Mouse (Mus musculus) MEL (cell line): Measurements from ENCODE around the gene Fhit. TPM values are rescaled to one million over a fixed set of nuclear protein-coding genes. Genes with fewer than 3 reads are reported as not detected.

Experiments
- DNase-seq: peaks from one replicate; pipeline ENCODE4 v3.0.0; 2011; ENCODE audit warnings: low read depth, low spot score
- H3K27ac ChIP-seq: 2 replicates; pipeline ENCODE4 v1.5.1; 2012; ENCODE audit warnings: low read depth, mild to moderate bottlenecking, control low read depth, low read length, moderate library complexity; ENCODE audit not compliant: control insufficient read depth
- H3K27me3 ChIP-seq, 2 experiments: fragments of 150-350 bp in 1 of 2; sonication (generic) in 1 of 2; 2 replicates each; pipeline ENCODE4 v1.6.1; 2012; ENCODE audit warnings: low read length in 2 of 2, mild to moderate bottlenecking in 2 of 2, improper control_type of control experiment in 1 of 2, moderate library complexity in 1 of 2; ENCODE audit not compliant: insufficient read depth in 2 of 2, control insufficient read depth in 1 of 2
- H3K36me3 ChIP-seq, 2 experiments: 2 replicates each; pipeline ENCODE4 v1.6.1; 2012 to 2014; ENCODE audit warnings: low read length in 2 of 2, improper control_type of control experiment in 1 of 2, inconsistent platforms in 1 of 2, mild to moderate bottlenecking in 1 of 2; ENCODE audit not compliant: insufficient read depth in 2 of 2, control insufficient read depth in 1 of 2
- H3K4me1 ChIP-seq, 2 experiments: fragments of 150-350 bp in 1 of 2; sonication (generic) in 1 of 2; 2 replicates each; pipeline ENCODE4 v1.6.1; 2012; ENCODE audit warnings: low read length in 2 of 2, improper control_type of control experiment in 1 of 2, mild to moderate bottlenecking in 1 of 2; ENCODE audit not compliant: insufficient read depth in 2 of 2, control insufficient read depth in 1 of 2
- H3K4me3 ChIP-seq, 2 experiments: fragments of 150-350 bp in 1 of 2; sonication (generic) in 1 of 2; 2 replicates each; pipeline ENCODE4 v1.5.1; 2012; ENCODE audit warnings: low read depth in 2 of 2, low read length in 2 of 2, mild to moderate bottlenecking in 2 of 2, moderate library complexity in 2 of 2, control low read depth in 1 of 2, improper control_type of control experiment in 1 of 2; ENCODE audit not compliant: control insufficient read depth in 1 of 2, insufficient read depth in 1 of 2
- H3K79me2 ChIP-seq: 2 replicates; pipeline ENCODE4 v1.6.1; 2012; ENCODE audit warnings: mild to moderate bottlenecking, low read length, moderate library complexity; ENCODE audit not compliant: control insufficient read depth, poor library complexity, insufficient read depth
- H3K9ac ChIP-seq: 2 replicates; pipeline ENCODE4 v1.6.1; 2012; ENCODE audit warnings: low read depth, mild to moderate bottlenecking, control low read depth, low read length, moderate library complexity; ENCODE audit not compliant: control insufficient read depth, poor library complexity, severe bottlenecking
- H3K9me3 ChIP-seq: fragments of 150-350 bp; sonication (generic); replicated peaks from 2 replicates; pipeline ENCODE4 v1.6.1; 2012; ENCODE audit warnings: mild to moderate bottlenecking, low read length, improper control_type of control experiment, moderate library complexity; ENCODE audit not compliant: insufficient read depth
- CHD2 ChIP-seq: IDR thresholded peaks from 2 replicates; pipeline ENCODE4 v1.6.1; 2011; ENCODE audit warnings: low read length, improper control_type of control experiment
- EP300 ChIP-seq, 2 experiments: IDR thresholded peaks; 2 replicates each; pipeline ENCODE4 v1.6.1; 2011; ENCODE audit warnings: improper control_type of control experiment in 2 of 2, low read length in 2 of 2, low read depth in 1 of 2, mild to moderate bottlenecking in 1 of 2
- GABPA ChIP-seq: IDR thresholded peaks from 2 replicates; pipeline ENCODE4 v1.6.1; 2012; ENCODE audit warnings: low read depth, mild to moderate bottlenecking, inconsistent platforms, low read length, improper control_type of control experiment, moderate library complexity
- MAX ChIP-seq: IDR thresholded peaks from 2 replicates; pipeline ENCODE4 v1.6.1; 2011; ENCODE audit warnings: low read length, improper control_type of control experiment
- MAZ ChIP-seq: IDR thresholded peaks from 2 replicates; pipeline ENCODE4 v1.6.1; 2012; ENCODE audit warnings: low read depth, mild to moderate bottlenecking, inconsistent platforms, low read length, improper control_type of control experiment
- MXI1 ChIP-seq: IDR thresholded peaks from 2 replicates; pipeline ENCODE4 v1.6.1; 2011; ENCODE audit warnings: mild to moderate bottlenecking, low read depth, low read length, improper control_type of control experiment
- MYC ChIP-seq: IDR thresholded peaks from 2 replicates; pipeline ENCODE4 v1.6.1; 2011; ENCODE audit warnings: low read depth, mild to moderate bottlenecking, low read length, improper control_type of control experiment, moderate library complexity
- NRF1 ChIP-seq: IDR thresholded peaks from 2 replicates; pipeline ENCODE4 v1.6.1; 2014; ENCODE audit warnings: low read depth, mild to moderate bottlenecking, inconsistent platforms, low read length, improper control_type of control experiment, moderate library complexity; ENCODE audit not compliant: poor library complexity, insufficient read depth, severe bottlenecking
- POLR2AphosphoS5 ChIP-seq: IDR thresholded peaks from 2 replicates; pipeline ENCODE4 v1.6.1; 2012; ENCODE audit warnings: low read depth, borderline replicate concordance, mild to moderate bottlenecking, inconsistent platforms, low read length, moderate library complexity, mixed read lengths
- SIN3A ChIP-seq: IDR thresholded peaks from 2 replicates; pipeline ENCODE4 v1.6.1; 2012; ENCODE audit warnings: low read length, improper control_type of control experiment, inconsistent platforms
- TAL1 ChIP-seq: IDR thresholded peaks from 2 replicates; pipeline ENCODE4 v1.6.1; 2012; ENCODE audit warnings: mild to moderate bottlenecking, inconsistent platforms, low read length, moderate library complexity, mixed read lengths
- UBTF ChIP-seq: IDR thresholded peaks from 2 replicates; pipeline ENCODE4 v1.6.1; 2012; ENCODE audit warnings: low read depth, mild to moderate bottlenecking, inconsistent platforms, low read length, improper control_type of control experiment, moderate library complexity, borderline replicate concordance; ENCODE audit not compliant: insufficient read depth
- USF1 ChIP-seq: IDR thresholded peaks from 2 replicates; pipeline ENCODE4 v1.6.1; 2014; ENCODE audit warnings: low read depth, mild to moderate bottlenecking, inconsistent platforms, low read length, improper control_type of control experiment, moderate library complexity
- USF2 ChIP-seq, 2 experiments: IDR thresholded peaks; 2 replicates each; pipeline ENCODE4 v1.6.1; 2011 to 2012; ENCODE audit warnings: improper control_type of control experiment in 2 of 2, low read length in 2 of 2, borderline replicate concordance in 1 of 2, inconsistent platforms in 1 of 2, low read depth in 1 of 2, mild to moderate bottlenecking in 1 of 2; ENCODE audit not compliant: insufficient read depth in 1 of 2
- ZKSCAN1 ChIP-seq: IDR thresholded peaks from 2 replicates; pipeline ENCODE4 v1.6.1; 2012; ENCODE audit warnings: low read depth, mild to moderate bottlenecking, inconsistent platforms, low read length, improper control_type of control experiment, moderate library complexity
- ZMIZ1 ChIP-seq: IDR thresholded peaks from 2 replicates; pipeline ENCODE4 v1.6.1; 2012; ENCODE audit warnings: low read depth, mild to moderate bottlenecking, inconsistent platforms, low read length, improper control_type of control experiment, moderate library complexity
- ZNF384 ChIP-seq: IDR thresholded peaks from 2 replicates; pipeline ENCODE4 v1.6.1; 2012; ENCODE audit warnings: low read depth, mild to moderate bottlenecking, inconsistent platforms, low read length, improper control_type of control experiment
- polyA plus RNA-seq, 2 experiments: library from polyadenylated mRNA; stranded (reverse) in 1 of 2; unstranded in 1 of 2; fragments of >175 nt in 1 of 2; fragments of >200 nt in 1 of 2; gene quantifications; 2 replicates each; pipeline versions ENCODE4 v1.2.1 to v1.2.4; 2012; ENCODE audit warnings: low replicate concordance in 2 of 2, low read depth in 1 of 2; ENCODE audit not compliant: insufficient read length in 2 of 2, insufficient read depth in 1 of 2, missing spikeins in 1 of 2
- total RNA-seq: library from RNA; depleted of rRNA; stranded (reverse); fragments of 300-350 nt; gene quantifications from 2 replicates; pipeline ENCODE4 v1.2.3, GENCODE M21; 2012

Gene Fhit
- total and polyA plus RNA-seq, 3 experiments, result 0.77 to 1.3 TPM; not detected in 1

DNA sequence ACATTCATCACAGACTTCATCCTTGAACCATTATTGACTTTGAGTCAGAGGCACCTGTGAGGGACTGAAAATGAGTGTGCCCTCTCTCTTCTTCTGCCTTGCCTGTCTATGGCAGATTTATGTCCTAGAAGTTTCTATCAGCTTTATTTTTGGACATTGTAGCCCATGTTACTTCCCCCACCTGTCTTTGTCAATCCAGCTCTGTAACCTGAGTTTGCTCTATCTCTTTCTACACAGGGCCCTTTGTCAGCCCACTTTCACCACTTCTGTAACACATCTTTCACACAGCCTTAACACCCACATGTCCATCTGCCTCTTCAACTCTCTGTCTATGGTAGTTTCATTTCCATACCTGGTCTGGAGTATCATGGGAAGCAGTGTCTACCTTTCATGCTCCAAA is 1609.7 kb downstream of the Fhit start:
- H3K9me3 ChIP-seq, result no peaks in the 10 kb centered on the region
- no peak for TF ChIP-seq MXI1
- no peak for TF ChIP-seq MYC
- H3K4me3 ChIP-seq, result no peak overlapping the region

DNA sequence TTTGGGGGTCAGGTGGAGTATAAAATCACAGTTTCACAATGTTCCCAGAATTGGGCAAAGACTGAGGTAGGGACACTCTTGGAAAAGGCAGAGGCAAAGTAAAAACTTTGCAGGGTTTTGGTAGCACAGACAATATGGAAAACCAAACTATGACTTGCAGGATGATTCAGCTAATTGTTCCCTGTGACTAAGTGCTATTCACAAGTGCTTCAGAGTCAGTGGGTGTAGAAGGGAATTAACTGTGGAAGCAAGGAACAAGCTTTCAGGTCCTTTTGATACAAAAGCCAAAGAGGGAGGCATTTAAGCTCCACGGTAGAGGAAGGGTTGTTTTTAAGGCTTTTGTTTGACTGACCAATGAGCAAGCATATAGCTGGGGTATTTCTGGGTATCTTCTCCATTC is 1613.9 kb downstream of the Fhit start:
- no peak overlapping the region for H3K27ac ChIP-seq
- no peak overlapping the region for H3K4me3 ChIP-seq
- H3K9me3 ChIP-seq, result no peaks in the 10 kb centered on the region
- H3K36me3 ChIP-seq, result no peaks in the 10 kb centered on the region
- no peak for TF ChIP-seq UBTF
- no peak for TF ChIP-seq MYC
- TF ChIP-seq ZNF384, result no peak
- no peak for TF ChIP-seq SIN3A
- no peak for TF ChIP-seq ZKSCAN1
- no peak for TF ChIP-seq GABPA
- TF ChIP-seq USF1, result no peak
- no peak for TF ChIP-seq MAX
- TF ChIP-seq USF2 (IDR thresholded peaks at IDR 0.05; ENCODE audit: borderline replicate concordance in 1 of 2, insufficient read depth in 1 of 2, low read depth in 1 of 2, low read length in 2 of 2), result no peak
- no peak for TF ChIP-seq CHD2
- no peak for TF ChIP-seq EP300 (IDR thresholded peaks at IDR 0.05; ENCODE audit: low read depth in 1 of 2, low read length in 2 of 2)
- no peak for TF ChIP-seq TAL1
- TF ChIP-seq MAZ, result no peak
- no peak overlapping the region for H3K9ac ChIP-seq
- no peaks in the 10 kb centered on the region for H3K27me3 ChIP-seq
- no peaks in the 10 kb centered on the region for H3K4me1 ChIP-seq
- DNase-seq, result no peak
- H3K79me2 ChIP-seq, result no peaks in the 10 kb centered on the region

More for the DNA sequence above, 1609.7 kb downstream of the Fhit start:
- no peaks in the 10 kb centered on the region for H3K27me3 ChIP-seq
- DNase-seq, result no peak
- no peak overlapping the region for H3K27ac ChIP-seq
- no peak overlapping the region for H3K9ac ChIP-seq
- H3K36me3 ChIP-seq, result no peaks in the 10 kb centered on the region
- no peaks in the 10 kb centered on the region for H3K4me1 ChIP-seq
- H3K79me2 ChIP-seq, result no peaks in the 10 kb centered on the region

DNA sequence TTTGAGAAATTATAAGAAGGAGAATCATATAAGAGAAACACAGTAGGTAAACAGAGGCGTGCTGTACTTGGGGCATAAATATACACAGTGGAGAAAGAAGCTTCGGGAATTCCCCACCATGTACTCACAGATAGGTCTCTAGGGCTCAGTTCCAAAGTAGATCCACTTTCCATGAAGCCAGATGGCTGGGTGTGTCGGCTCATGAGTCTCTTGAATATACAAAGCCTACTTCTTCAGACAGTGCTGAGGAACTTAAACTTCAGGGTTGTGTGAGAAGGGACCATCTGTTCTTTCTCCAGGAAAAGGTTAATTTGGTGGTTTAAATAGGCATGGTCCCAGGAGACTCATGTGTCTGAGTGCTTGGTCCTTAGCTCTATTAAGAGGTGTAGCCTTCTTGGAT is 1617.5 kb downstream of the Fhit start:
- TF ChIP-seq ZMIZ1 (no peak), POLR2AphosphoS5 (no peak), MAX (no peak), NRF1 (no peak), MAZ (no peak)
- TF ChIP-seq, all 39 proteins: peak for 0
- no peak for DNase-seq
- Histone ChIP-seq H3K79me2 (no peaks in the 10 kb centered on the region), H3K4me1 (no peaks in the 10 kb centered on the region), H3K9me3 (no peaks in the 10 kb centered on the region), H3K36me3 (no peaks in the 10 kb centered on the region), H3K4me3 (no peak overlapping the region), H3K9ac (no peak overlapping the region), H3K27me3 (0 out of 4 replicates have a peak, but pooled peaks cover 0 to 1% of the 10 kb centered on the region in 2 experiments), H3K27ac (no peak overlapping the region)
